Mouse (Mus musculus) heart, adult 2 months (tissue): Measurements from ENCODE around the gene Dnah10.

Source experiments
- CTCF ChIP-seq: fragments of 200-600 bp; IDR thresholded peaks from 2 replicates; pipeline ENCODE4 v1.8.1; 2022; ENCODE audit warnings: antibody characterized with exemption, mild to moderate bottlenecking, moderate library complexity
- EP300 ChIP-seq: fragments of 200-500 bp; IDR thresholded peaks from 2 replicates; pipeline ENCODE4 v1.6.1; 2011; ENCODE audit warnings: low read depth, low read length, control low read depth; ENCODE audit not compliant: insufficient read depth
- POLR2A ChIP-seq: fragments of 200-500 bp; IDR thresholded peaks from 2 replicates; pipeline ENCODE4 v1.6.1; 2011; ENCODE audit warnings: mild to moderate bottlenecking, low read depth, low read length, control low read depth; ENCODE audit not compliant: insufficient read depth

- TF ChIP-seq EP300 (no peak), POLR2A (no peak), CTCF (no peak)
Observed at GRCm38 (mm10) chr5:124853079-124853478, 128.2 kb downstream of the Dnah10 start.
